Mouse (Mus musculus) spleen, adult 12 weeks (tissue): ENCODE measurements around the gene Slc48a1.
A peak's percentile ranks its signal among the peaks of the same experiment; 100 is the strongest.

Source experiments
- DNase-seq: peaks from one replicate; pipeline ENCODE4 v3.0.0; 2022; ENCODE audit warnings: low spot score

The Slc48a1 gene

GRCm38 (mm10) chr15:97807867-97808266, 29.5 kb downstream of the Slc48a1 start:
- DNase-seq: no peak

GRCm38 (mm10) chr15:97808532-97808931, 30.2 kb downstream of the Slc48a1 start:
- no peak for DNase-seq

- no peak for DNase-seq
Observed at GRCm38 (mm10) chr15:97809206-97809605, 30.9 kb downstream of the Slc48a1 start.

- no peak for DNase-seq
Observed at GRCm38 (mm10) chr15:97809942-97810341, 31.6 kb downstream of the Slc48a1 start.

- no peak for DNase-seq
Observed at GRCm38 (mm10) chr15:97810399-97810798, 32.1 kb downstream of the Slc48a1 start.

- no peak for DNase-seq
Observed at GRCm38 (mm10) chr15:97811307-97811706, 33.0 kb downstream of the Slc48a1 start.

GRCm38 (mm10) chr15:97812126-97812525, 33.8 kb downstream of the Slc48a1 start:
- no peak for DNase-seq

- DNase-seq: no peak
Observed at GRCm38 (mm10) chr15:97812875-97813274, 34.6 kb downstream of the Slc48a1 start.

- no peak for DNase-seq
Observed at GRCm38 (mm10) chr15:97813452-97814204, 35.3 kb downstream of the Slc48a1 start.

GRCm38 (mm10) chr15:97814703-97815102, 36.4 kb downstream of the Slc48a1 start:
- DNase-seq: no peak

- DNase-seq: no peak
Observed at GRCm38 (mm10) chr15:97815254-97815653, 36.9 kb downstream of the Slc48a1 start.

GRCm38 (mm10) chr15:97816199-97816994, 38.1 kb downstream of the Slc48a1 start:
- DNase-seq: no peak

GRCm38 (mm10) chr15:97819937-97820336, 41.6 kb downstream of the Slc48a1 start:
- DNase-seq: no peak

GRCm38 (mm10) chr15:97821321-97821982, 43.1 kb downstream of the Slc48a1 start:
- DNase-seq: no peak

- no peak for DNase-seq
Observed at GRCm38 (mm10) chr15:97821983-97822363, 43.7 kb downstream of the Slc48a1 start.

- DNase-seq: no peak
Observed at GRCm38 (mm10) chr15:97822545-97823228, 44.4 kb downstream of the Slc48a1 start.

GRCm38 (mm10) chr15:97823479-97823878, 45.2 kb downstream of the Slc48a1 start:
- DNase-seq: no peak

GRCm38 (mm10) chr15:97824042-97824441, 45.7 kb downstream of the Slc48a1 start:
- no peak for DNase-seq

- peak; percentile 77 for DNase-seq
Observed at GRCm38 (mm10) chr15:97825071-97825940, 47.0 kb downstream of the Slc48a1 start.

- no peak for DNase-seq
Observed at GRCm38 (mm10) chr15:97825941-97826587, 47.7 kb downstream of the Slc48a1 start.
